Mouse (Mus musculus) intestine, embryonic 16.5 days (tissue): ENCODE data around the gene Dcst1. TPM values are rescaled to one million over a fixed set of nuclear protein-coding genes. Genes with fewer than 3 reads are reported as not detected.

ENCODE experiments used
- ATAC-seq: fragments of 200-750 bp; cut with Nextera tagmentation; 2 replicates; pipeline ENCODE4 v1.8.0; 2017; ENCODE audit warnings: moderate TSS enrichment, moderate library complexity
- H3K27ac ChIP-seq: fragments of 300-500 bp; sonication (generic); 2 replicates; pipeline ENCODE4 v1.5.1; 2014; ENCODE audit warnings: mild to moderate bottlenecking, low read length
- H3K27me3 ChIP-seq: fragments of 300-500 bp; sonication (generic); replicated peaks from 2 replicates; pipeline ENCODE4 v1.6.1; 2014; ENCODE audit warnings: low read length, control low read depth, mixed read lengths; ENCODE audit not compliant: control insufficient read depth, insufficient read depth
- H3K36me3 ChIP-seq: fragments of 300-500 bp; sonication (generic); 2 replicates; pipeline ENCODE4 v1.6.1; 2014; ENCODE audit warnings: low read length, control low read depth; ENCODE audit not compliant: control insufficient read depth, insufficient read depth
- H3K4me1 ChIP-seq: fragments of 300-500 bp; sonication (generic); 2 replicates; pipeline ENCODE4 v1.6.1; 2014; ENCODE audit warnings: low read length, control low read depth, mixed read lengths; ENCODE audit not compliant: control insufficient read depth, insufficient read depth
- H3K4me2 ChIP-seq: fragments of 300-500 bp; sonication (generic); 2 replicates; pipeline ENCODE4 v1.6.1; 2014; ENCODE audit warnings: low read depth, low read length, control low read depth
- H3K4me3 ChIP-seq: fragments of 300-500 bp; sonication (generic); 2 replicates; pipeline ENCODE4 v1.5.1; 2014; ENCODE audit warnings: mild to moderate bottlenecking, low read length
- H3K9ac ChIP-seq: fragments of 300-500 bp; sonication (generic); 2 replicates; pipeline ENCODE4 v1.6.1; 2014; ENCODE audit warnings: low read depth, low read length
- H3K9me3 ChIP-seq: fragments of 300-500 bp; sonication (generic); 2 replicates; pipeline ENCODE4 v1.6.1; 2016; ENCODE audit warnings: low read length, control low read depth; ENCODE audit not compliant: control insufficient read depth
- WGBS: fragments of 180-500 bp; shearing (Covaris S2); extraction: QIAGEN DNeasy Blood & Tissue Kit; methylation state at CpG from one replicate; pipeline ENCODE4 v1.1.7; 2014; 5-methylcytosine and 5-hydroxymethylcytosine counted together
- polyA plus RNA-seq: library from polyadenylated mRNA; unstranded; fragments of >200 nt; fragmentation: Nextera tagmentation; extraction: Ambion mirVana; gene quantifications from 2 replicates; pipeline ENCODE4 v1.2.1, GENCODE M21; 2015

Gene Dcst1
- polyA plus RNA-seq, 1 experiment from 2014 or later = 3.5 TPM

DNA sequence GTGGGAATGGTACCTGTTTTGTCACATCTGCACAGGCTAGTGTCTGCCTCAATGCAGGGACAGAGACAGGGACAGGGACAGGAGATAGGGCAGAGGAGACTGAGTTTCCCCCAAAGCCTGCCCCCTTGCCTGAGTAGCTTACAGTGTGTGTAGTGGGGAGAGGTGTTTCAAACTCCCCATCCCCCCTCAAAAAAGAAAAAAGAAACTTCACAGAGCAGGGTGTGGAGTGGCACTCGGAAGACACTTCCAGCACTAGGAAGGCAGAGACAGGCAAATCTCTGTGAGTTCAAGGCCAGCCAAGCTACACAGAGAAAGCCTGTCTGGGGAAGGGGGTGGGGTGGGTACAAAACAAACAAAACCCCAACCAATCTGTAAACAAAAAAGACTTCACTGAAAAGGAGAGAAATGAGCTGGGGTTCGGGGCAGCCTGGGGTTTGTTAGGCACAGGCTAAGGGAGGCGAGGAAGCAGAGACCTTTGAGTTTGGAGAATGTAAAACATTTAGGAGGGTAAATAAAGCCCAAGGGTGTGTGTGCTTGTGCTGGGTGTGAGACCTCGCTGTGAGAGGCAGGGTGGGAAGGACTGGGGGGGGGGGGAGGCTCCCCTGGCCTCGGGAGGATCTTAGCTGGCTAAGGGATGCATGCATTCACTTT lies 8.7 kb upstream of the Dcst1 start:
- Histone ChIP-seq H3K9me3 (no peaks in the 10 kb centered on the region), H3K27ac (peak overlapping the region; percentile 33; the same call in 1 of the 2 replicates), H3K36me3 (no peaks in the 10 kb centered on the region), H3K4me3 (no peak overlapping the region), H3K9ac (no peak overlapping the region), H3K4me2 (no peak overlapping the region), H3K27me3 (no peaks in the 10 kb centered on the region), H3K4me1 (peaks cover 10% of the 10 kb centered on the region)
- WGBS = 38% methylated on average over 5 of the region's 5 CpGs
- ATAC-seq = no peak

DNA sequence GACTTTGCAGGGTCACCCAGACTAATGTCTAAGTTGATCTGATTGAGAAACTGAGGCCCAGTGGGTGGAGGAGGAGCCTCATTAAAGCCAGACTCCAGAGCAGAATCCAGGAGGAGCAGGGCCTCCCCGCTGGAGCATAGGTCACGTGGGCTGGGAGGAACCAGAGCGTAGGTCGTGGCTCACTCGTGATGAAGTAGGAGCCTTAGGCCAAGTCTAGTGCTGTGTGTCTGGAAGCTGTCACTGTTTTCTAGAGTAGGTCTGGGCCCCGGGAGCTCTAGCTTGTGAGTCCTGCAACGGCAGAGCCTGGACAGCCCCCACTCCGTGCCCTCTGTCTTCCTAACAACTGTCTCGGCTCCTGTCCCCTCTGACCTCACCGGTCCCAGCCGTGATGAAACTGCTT lies 2.3 kb upstream of the Dcst1 start:
- peak; percentile 79 for ATAC-seq

DNA sequence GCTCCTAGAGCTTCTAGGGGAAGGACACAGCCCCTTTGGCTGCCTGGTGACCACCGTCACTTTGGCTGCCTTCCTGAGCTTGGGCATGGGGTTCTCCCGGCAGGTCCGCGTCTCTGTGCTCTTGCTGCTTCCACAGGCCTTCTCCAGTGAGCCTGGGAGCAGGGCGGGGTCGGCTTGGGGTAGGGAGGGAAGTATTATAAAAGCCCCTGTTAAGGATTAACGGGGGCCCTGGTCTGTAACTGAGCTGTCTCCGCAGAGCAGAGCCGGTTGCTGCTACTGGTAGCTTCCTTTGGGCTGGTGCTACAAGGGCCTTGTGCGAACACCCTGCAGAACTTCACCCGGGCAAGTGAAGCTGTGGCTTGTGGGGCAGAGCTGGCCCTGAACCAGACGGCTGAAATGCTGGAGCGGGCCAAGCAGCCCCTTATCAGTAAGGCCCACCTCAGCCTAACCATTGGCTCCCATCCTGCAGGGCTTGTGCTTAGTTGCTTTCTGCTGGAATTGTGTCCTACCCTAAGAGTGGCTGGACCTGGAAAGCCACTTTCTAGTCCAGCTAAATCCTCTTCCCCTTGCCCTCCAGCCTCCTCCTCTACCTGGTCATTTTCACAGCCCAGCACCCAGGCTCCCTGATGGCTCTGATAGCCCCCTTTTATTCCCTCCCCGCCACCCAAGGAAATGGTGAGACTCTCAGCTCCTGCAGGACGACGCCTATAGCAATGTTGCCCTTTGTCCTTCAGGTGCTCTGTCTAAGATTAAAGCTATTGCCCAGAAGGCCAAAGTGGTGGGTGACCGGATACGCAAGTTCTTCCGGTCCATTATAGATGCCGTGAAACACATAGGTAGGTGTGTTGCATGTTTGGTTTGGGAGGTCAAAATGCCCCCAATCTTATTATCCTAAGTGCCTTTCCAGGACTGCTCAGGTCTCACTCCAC lies 697 bp upstream of the Dcst1 start:
- Histone ChIP-seq H3K4me1 (peaks cover 17% of the 10 kb centered on the region), H3K27ac (peak overlapping the region; percentile 81), H3K36me3 (no peaks in the 10 kb centered on the region), H3K9me3 (no peaks in the 10 kb centered on the region), H3K4me3 (peak overlapping the region; percentile 6; the same call in 1 of the 2 replicates), H3K9ac (peak overlapping the region; percentile 50), H3K27me3 (no peaks in the 10 kb centered on the region), H3K4me2 (peak overlapping the region; percentile 31; the same call in 1 of the 2 replicates)
- ATAC-seq = peak; percentile 54
- 48% methylated on average over 20 of the region's 20 CpGs for WGBS

More for the DNA sequence above, 2.3 kb upstream of the Dcst1 start:
- Histone ChIP-seq H3K27me3 (no peaks in the 10 kb centered on the region), H3K4me3 (no peak overlapping the region; the same call in 1 of the 2 replicates), H3K27ac (peak overlapping the region; percentile 55), H3K36me3 (no peaks in the 10 kb centered on the region), H3K9ac (peak overlapping the region; percentile 27; the same call in 1 of the 2 replicates), H3K9me3 (no peaks in the 10 kb centered on the region), H3K4me2 (0 out of 2 replicates have a peak overlapping the region, but pooled peaks have one; percentile 31), H3K4me1 (peaks cover 17% of the 10 kb centered on the region)
- WGBS = 38% methylated on average over 11 of the region's 11 CpGs

DNA sequence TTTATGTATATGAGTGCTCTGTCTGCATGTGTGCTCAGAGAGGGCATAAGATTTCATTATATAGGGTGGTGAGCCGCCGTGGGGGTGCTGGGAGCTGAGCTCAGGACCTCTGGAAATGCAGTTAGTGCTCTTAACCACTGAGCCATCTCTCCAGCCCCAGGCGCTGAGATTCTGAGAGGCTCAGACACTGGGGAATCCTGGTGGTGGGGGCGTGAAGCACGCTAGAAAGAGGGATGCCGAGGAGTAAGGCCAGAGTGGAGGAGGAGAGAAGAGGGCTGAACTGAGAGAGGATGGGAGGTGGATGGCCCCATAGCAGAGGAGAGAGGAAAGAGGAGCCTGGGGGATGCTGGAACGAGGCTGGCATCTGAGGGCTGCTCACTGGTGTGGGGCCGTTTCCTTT lies 422 bp downstream of the Dcst1 start:
- WGBS = 74% methylated on average over 8 of the region's 8 CpGs
- H3K27ac ChIP-seq = no peak overlapping the region
- no peak overlapping the region for H3K9ac ChIP-seq
- H3K36me3 ChIP-seq = no peaks in the 10 kb centered on the region
- no peak for ATAC-seq
- peaks cover 19% of the 10 kb centered on the region for H3K4me1 ChIP-seq
- no peaks in the 10 kb centered on the region for H3K9me3 ChIP-seq
- no peaks in the 10 kb centered on the region for H3K27me3 ChIP-seq
- H3K4me2 ChIP-seq = no peak overlapping the region
- no peak overlapping the region for H3K4me3 ChIP-seq

DNA sequence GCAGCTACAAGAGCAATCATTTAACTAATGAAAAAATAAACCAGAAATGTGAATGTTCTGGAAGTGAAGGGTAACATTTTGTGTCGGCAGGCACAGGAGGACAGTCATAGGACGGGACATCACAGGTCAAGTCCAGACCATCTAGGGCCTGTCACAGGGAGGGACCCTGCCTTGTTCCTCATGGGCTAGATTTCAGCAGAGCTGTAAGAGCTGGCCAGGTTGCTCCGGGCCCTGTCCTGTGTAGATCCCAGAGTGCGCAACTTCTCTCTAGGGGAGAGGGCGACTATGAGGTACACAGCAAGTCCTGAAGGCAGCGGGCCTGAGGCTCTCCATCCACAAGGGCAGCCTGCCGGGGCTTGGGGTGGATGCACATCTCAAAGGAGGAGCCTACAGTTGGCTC lies 3.4 kb downstream of the Dcst1 start, which contains the start of gene Dcst2:
Gene Dcst2 (plus strand): TSS at position 301 of the 400 bp plus-strand sequence.
- 83% methylated on average over 7 of the region's 7 CpGs for WGBS
- H3K36me3 ChIP-seq = no peaks in the 10 kb centered on the region
- H3K4me1 ChIP-seq = peaks cover 10% of the 10 kb centered on the region
- no peak within 1 kb of the TSS for H3K27ac ChIP-seq
- ATAC-seq = no peak
- H3K4me2 ChIP-seq = no peak within 1 kb of the TSS
- no peaks in the 10 kb centered on the region for H3K27me3 ChIP-seq
- no peak within 1 kb of the TSS for H3K9ac ChIP-seq
- H3K4me3 ChIP-seq = no peak within 1 kb of the TSS
- H3K9me3 ChIP-seq = no peaks in the 10 kb centered on the region

DNA sequence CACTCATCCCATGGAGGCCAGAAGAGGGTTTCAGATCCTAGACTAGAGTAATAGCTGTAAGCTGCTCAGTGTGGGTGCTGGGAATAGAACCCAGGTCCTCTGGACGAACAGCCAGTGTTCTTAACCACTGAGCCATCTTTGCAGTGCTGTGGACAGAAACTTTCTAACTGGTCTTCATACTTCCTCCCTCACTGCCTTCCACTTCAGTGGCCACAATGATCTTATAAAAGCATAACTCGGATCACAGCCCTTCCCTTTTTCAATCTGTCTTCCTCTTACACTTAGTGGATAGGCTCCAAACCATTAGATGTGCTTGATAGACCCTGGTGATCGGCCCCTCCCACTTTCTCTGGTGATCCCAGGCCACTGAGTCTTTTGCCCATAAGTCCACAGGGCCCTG lies 4.8 kb downstream of the Dcst1 start:
- ATAC-seq = no peak
- no peak overlapping the region for H3K4me3 ChIP-seq
- H3K4me2 ChIP-seq = no peak overlapping the region
- no peaks in the 10 kb centered on the region for H3K36me3 ChIP-seq
- WGBS = 83% methylated on average over 3 of the region's 3 CpGs
- no peak overlapping the region for H3K27ac ChIP-seq
- peaks cover 10% of the 10 kb centered on the region for H3K4me1 ChIP-seq
- H3K27me3 ChIP-seq = no peaks in the 10 kb centered on the region
- no peaks in the 10 kb centered on the region for H3K9me3 ChIP-seq
- H3K9ac ChIP-seq = no peak overlapping the region

DNA sequence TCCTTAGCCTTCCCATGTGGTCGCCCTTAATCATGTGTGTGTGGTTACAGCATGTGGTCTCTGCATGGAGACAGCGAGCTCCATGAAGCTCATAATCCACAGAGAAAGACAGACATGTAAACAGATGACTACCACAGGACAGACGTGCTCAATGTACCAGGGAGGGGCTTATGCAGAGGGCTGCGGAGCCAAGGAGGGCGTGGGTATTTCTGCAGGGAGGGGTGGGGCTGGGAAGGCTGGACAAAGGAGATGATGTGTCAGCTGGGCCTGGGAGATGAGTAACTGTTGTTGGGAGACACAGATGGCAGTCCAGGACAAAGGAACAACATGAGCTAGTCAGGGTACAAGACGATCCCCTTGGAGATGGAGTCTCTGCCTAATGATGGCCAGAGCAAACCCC lies 5.4 kb downstream of the Dcst1 start:
- Histone ChIP-seq H3K9me3 (no peaks in the 10 kb centered on the region), H3K9ac (no peak overlapping the region), H3K4me2 (no peak overlapping the region), H3K4me3 (no peak overlapping the region), H3K27me3 (no peaks in the 10 kb centered on the region), H3K4me1 (peaks cover 13% of the 10 kb centered on the region), H3K36me3 (no peaks in the 10 kb centered on the region), H3K27ac (no peak overlapping the region)
- WGBS = 51% methylated on average over 6 of the region's 6 CpGs
- no peak for ATAC-seq

DNA sequence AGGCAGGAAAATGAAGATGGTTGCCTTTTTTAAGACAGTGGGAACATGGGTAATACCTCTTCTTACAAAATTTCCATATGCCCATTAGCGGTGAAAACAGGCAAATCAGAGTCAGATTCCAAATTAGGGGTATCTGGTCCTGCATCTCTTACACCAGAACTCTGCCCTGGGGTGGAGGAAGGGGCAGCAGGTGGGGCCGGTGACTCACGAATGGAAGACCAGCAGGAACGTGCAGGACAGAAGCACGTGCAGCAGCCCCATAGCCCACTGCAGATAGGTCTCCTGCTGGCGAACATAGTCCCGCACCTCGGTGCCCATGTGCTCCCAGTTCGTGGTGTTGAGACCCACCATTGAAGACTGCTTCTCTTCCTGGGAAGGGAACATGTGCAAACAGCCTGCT lies 9.0 kb downstream of the Dcst1 start:
- Histone ChIP-seq H3K4me3 (no peak overlapping the region), H3K27ac (peak overlapping the region; percentile 78; the same call in 1 of the 2 replicates), H3K27me3 (no peaks in the 10 kb centered on the region), H3K4me1 (peaks cover 21% of the 10 kb centered on the region), H3K9me3 (no peaks in the 10 kb centered on the region), H3K36me3 (no peaks in the 10 kb centered on the region), H3K4me2 (no peak overlapping the region), H3K9ac (no peak overlapping the region)
- ATAC-seq = no peak
- WGBS = 67% methylated on average over 9 of the region's 9 CpGs

DNA sequence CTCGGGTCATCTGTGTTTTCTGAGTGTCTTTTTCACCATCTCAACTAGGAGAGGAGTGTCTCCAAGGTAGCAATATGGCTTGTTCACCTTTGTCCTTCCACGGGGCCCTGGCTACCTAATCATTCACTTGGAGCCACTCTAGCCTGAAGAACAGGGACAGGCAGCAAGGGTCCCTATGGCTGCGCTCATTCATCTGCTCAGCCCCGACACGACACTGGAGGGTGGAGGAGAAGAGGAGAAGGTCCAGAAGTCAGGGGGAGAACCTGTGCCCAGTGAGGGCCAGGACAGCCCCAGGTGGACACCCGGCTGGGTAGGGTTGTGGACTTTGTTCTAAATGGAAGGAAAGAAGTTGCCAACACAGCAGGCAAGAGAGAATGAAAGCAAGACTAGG lies 9.5 kb downstream of the Dcst1 start:
- Histone ChIP-seq H3K9me3 (no peaks in the 10 kb centered on the region), H3K36me3 (no peaks in the 10 kb centered on the region), H3K27ac (peak overlapping the region; percentile 78), H3K4me1 (peaks cover 23% of the 10 kb centered on the region), H3K27me3 (no peaks in the 10 kb centered on the region), H3K4me2 (peak overlapping the region; percentile 29; the same call in 1 of the 2 replicates), H3K4me3 (no peak overlapping the region), H3K9ac (peak overlapping the region; percentile 35)
- WGBS = 61% methylated on average over 6 of the region's 6 CpGs
- peak; percentile 39 for ATAC-seq
